Comparison of ENCODE assay signal across 10 mouse cellular contexts in the genomic region with DNA sequence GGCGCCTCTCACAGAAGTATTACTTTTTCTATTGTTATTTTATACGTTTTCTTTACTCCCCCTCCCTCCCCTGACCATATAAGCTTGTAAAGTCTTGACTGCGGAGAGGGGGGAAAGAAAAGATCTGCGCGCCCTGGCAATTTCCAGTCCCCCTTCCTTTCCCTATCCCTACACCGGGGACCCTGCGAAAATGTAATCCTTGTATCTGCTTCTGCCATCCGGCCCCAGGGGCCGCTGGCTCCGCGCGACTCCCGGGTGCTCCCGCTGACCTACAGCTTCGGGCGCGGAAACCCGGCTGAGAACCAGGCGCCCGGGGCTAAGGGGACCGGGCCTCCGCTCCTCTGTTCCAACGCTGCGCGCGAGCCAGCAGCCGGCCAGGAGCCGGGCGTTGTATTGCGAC. TPM values are rescaled to one million over a fixed set of nuclear protein-coding genes. Genes with fewer than 3 reads are reported as not detected.
DNase-seq lines count a peak whose midpoint lies in the region; ATAC-seq and TF ChIP-seq lines count a peak whose summit lies in the region.
"Had no signal": no experiment of that assay in that cellular context is flagged by ENCODE, and none has a peak within 500 bp of the region (broad histone marks: within the 10 kb centered on the region; RNA-seq: fewer than 3 reads in every experiment).

No protein-coding gene starts in this region.

- H3K27me3 ChIP-seq in liver, embryonic 11.5 days (replicated peaks; ENCODE audit: control insufficient read depth, insufficient read depth, low read length) = peaks cover 80% of the 10 kb centered on the region
- peaks cover 85% of the 10 kb centered on the region for H3K27me3 ChIP-seq in liver, postnatal 0 days (ENCODE audit: insufficient read depth, low read length)
- H3K27me3 ChIP-seq in embryonic facial prominence, embryonic 14.5 days (replicated peaks; ENCODE audit: control insufficient read depth, insufficient read depth, low read length) = peaks cover 73% of the 10 kb centered on the region
- peaks cover 82% of the 10 kb centered on the region for H3K27me3 ChIP-seq in intestine, postnatal 0 days (replicated peaks; ENCODE audit: control insufficient read depth, insufficient read depth, low read length)
- peaks cover 69% of the 10 kb centered on the region for H3K27me3 ChIP-seq in neural tube, embryonic 14.5 days (ENCODE audit: control insufficient read depth, insufficient read depth, low read length)

- H3K4me2 ChIP-seq in liver, embryonic 11.5 days = peak overlapping the region; percentile 52
- no peak overlapping the region for H3K4me2 ChIP-seq in liver, postnatal 0 days (ENCODE audit: low read depth, low read length)
- peak overlapping the region; percentile 66 for H3K4me2 ChIP-seq in embryonic facial prominence, embryonic 14.5 days (ENCODE audit: low read depth, low read length)
- peak overlapping the region; percentile 54 for H3K4me2 ChIP-seq in intestine, postnatal 0 days (replicated peaks; ENCODE audit: low read depth)
- 0 out of 2 replicates have a peak overlapping the region, but pooled peaks have one; percentile 18 for H3K4me2 ChIP-seq in neural tube, embryonic 14.5 days (ENCODE audit: low read depth, low read length)

- no peaks in the 10 kb centered on the region for H3K36me3 ChIP-seq in liver, embryonic 11.5 days (ENCODE audit: control insufficient read depth, insufficient read depth, low read length)
- no peaks in the 10 kb centered on the region for H3K36me3 ChIP-seq in liver, postnatal 0 days (replicated peaks; ENCODE audit: insufficient read depth, low read length)
- peaks cover 4% of the 10 kb centered on the region; the same call in 1 of the 2 replicates for H3K36me3 ChIP-seq in embryonic facial prominence, embryonic 14.5 days (ENCODE audit: control insufficient read depth, insufficient read depth, low read length)
- no peaks in the 10 kb centered on the region for H3K36me3 ChIP-seq in intestine, postnatal 0 days (ENCODE audit: control insufficient read depth, insufficient read depth)
- H3K36me3 ChIP-seq in neural tube, embryonic 14.5 days (ENCODE audit: control insufficient read depth, insufficient read depth, low read length) = no peaks in the 10 kb centered on the region

- no peak for ATAC-seq in liver, embryonic 11.5 days (replicated peaks; ENCODE audit: low FRiP score)
- no peak for ATAC-seq in liver, postnatal 0 days
- ATAC-seq in embryonic facial prominence, embryonic 14.5 days (ENCODE audit: low read depth) = no peak
- ATAC-seq in intestine, postnatal 0 days = no peak
- ATAC-seq in neural tube, embryonic 14.5 days (ENCODE audit: low read depth) = no peak

- DNase-seq in liver, embryonic 11.5 days (ENCODE audit: low spot score) = no peak
- no peak for DNase-seq in liver, postnatal 0 days
- DNase-seq in embryonic facial prominence, embryonic 14.5 days (ENCODE audit: low spot score) = no peak
- DNase-seq in right cerebral cortex, postnatal 25 days = no peak
- no peak for DNase-seq in adipocyte (ENCODE audit: low spot score)
- DNase-seq in layer of hippocampus, adult 9-10 months (ENCODE audit: low spot score) = no peak
- DNase-seq: cerebellum, postnatal 36 days had no signal

- 2% methylated on average over 30 of the region's 30 CpGs for WGBS in liver, embryonic 11.5 days
- WGBS in liver, postnatal 0 days (ENCODE audit: insufficient replicate concordance) = 6% methylated on average over 29 of the region's 30 CpGs
- WGBS in embryonic facial prominence, embryonic 14.5 days = 10% methylated on average over 30 of the region's 30 CpGs
- 6% methylated on average over 29 of the region's 30 CpGs for WGBS in intestine, postnatal 0 days
- WGBS in neural tube, embryonic 14.5 days = under 1% methylated on average over 30 of the region's 30 CpGs

- H3K9me3 ChIP-seq in liver, embryonic 11.5 days (ENCODE audit: control insufficient read depth, low read length) = no peaks in the 10 kb centered on the region
- no peaks in the 10 kb centered on the region for H3K9me3 ChIP-seq in liver, postnatal 0 days (ENCODE audit: low read length)
- H3K9me3 ChIP-seq in embryonic facial prominence, embryonic 14.5 days (ENCODE audit: control insufficient read depth, low read length) = no peaks in the 10 kb centered on the region
- H3K9me3 ChIP-seq in intestine, postnatal 0 days (ENCODE audit: control insufficient read depth) = no peaks in the 10 kb centered on the region
- H3K9me3 ChIP-seq in neural tube, embryonic 14.5 days (ENCODE audit: control insufficient read depth, low read length) = no peaks in the 10 kb centered on the region

- no peak overlapping the region for H3K9ac ChIP-seq in liver, embryonic 11.5 days (ENCODE audit: low read depth, low read length)
- H3K9ac ChIP-seq in liver, postnatal 0 days (replicated peaks) = no peak overlapping the region
- H3K9ac ChIP-seq in embryonic facial prominence, embryonic 14.5 days (ENCODE audit: low read depth, low read length) = peak overlapping the region; percentile 89
- H3K9ac ChIP-seq in intestine, postnatal 0 days (ENCODE audit: low read depth, low read length) = no peak overlapping the region
- H3K9ac ChIP-seq in neural tube, embryonic 14.5 days (replicated peaks; ENCODE audit: low read depth, low read length) = no peak overlapping the region

- 0 out of 2 replicates have a peak overlapping the region, but pooled peaks have one; percentile 21 for H3K4me3 ChIP-seq in liver, embryonic 11.5 days (ENCODE audit: low read depth, low read length)
- no peak overlapping the region for H3K4me3 ChIP-seq in liver, postnatal 0 days (ENCODE audit: low read depth, low read length)
- peak overlapping the region; percentile 66 for H3K4me3 ChIP-seq in embryonic facial prominence, embryonic 14.5 days (ENCODE audit: low read depth, low read length)
- H3K4me3 ChIP-seq in intestine, postnatal 0 days (ENCODE audit: low read depth, low read length) = peak overlapping the region; percentile 20; the same call in 1 of the 2 replicates
- H3K4me3 ChIP-seq in neural tube, embryonic 14.5 days (ENCODE audit: low read depth, low read length) = no peak overlapping the region
- H3K4me3 ChIP-seq: megakaryocyte, embryonic 14.5 days had no signal

- H3K27ac ChIP-seq in liver, embryonic 11.5 days (ENCODE audit: low read depth, low read length) = no peak overlapping the region
- no peak overlapping the region for H3K27ac ChIP-seq in liver, postnatal 0 days (ENCODE audit: low read depth)
- peak overlapping the region; percentile 92 for H3K27ac ChIP-seq in embryonic facial prominence, embryonic 14.5 days (replicated peaks; ENCODE audit: low read depth, low read length)
- H3K27ac ChIP-seq in intestine, postnatal 0 days (ENCODE audit: low read depth, low read length) = no peak overlapping the region
- H3K27ac ChIP-seq in neural tube, embryonic 14.5 days (ENCODE audit: low read depth, low read length) = no peak overlapping the region

- H3K4me1 ChIP-seq in liver, embryonic 11.5 days (replicated peaks; ENCODE audit: control insufficient read depth, insufficient read depth, low read length) = peaks cover 3% of the 10 kb centered on the region; the same call in 1 of the 2 replicates
- peaks cover 4% of the 10 kb centered on the region for H3K4me1 ChIP-seq in liver, postnatal 0 days (ENCODE audit: insufficient read depth)
- peaks cover 17% of the 10 kb centered on the region for H3K4me1 ChIP-seq in embryonic facial prominence, embryonic 14.5 days (ENCODE audit: control insufficient read depth, insufficient read depth, low read length)
- H3K4me1 ChIP-seq in intestine, postnatal 0 days (replicated peaks; ENCODE audit: control insufficient read depth, insufficient read depth, low read length) = 0 out of 2 replicates have a peak, but pooled peaks cover 5% of the 10 kb centered on the region
- H3K4me1 ChIP-seq in neural tube, embryonic 14.5 days (ENCODE audit: control insufficient read depth, insufficient read depth, low read length) = peaks cover 3% of the 10 kb centered on the region; the same call in 1 of the 2 replicates

- TF ChIP-seq EP300 in liver, postnatal 0 days (IDR thresholded peaks at IDR 0.05; ENCODE audit: low read depth) = no peak

- TF ChIP-seq CTCF in liver, postnatal 0 days (IDR thresholded peaks at IDR 0.05; ENCODE audit: low read depth) = no peak
- no peak for TF ChIP-seq CTCF in intestine, postnatal 0 days (IDR thresholded peaks at IDR 0.05; ENCODE audit: low read depth)

RNA-seq across cellular contexts. Expression of a gene that starts 11.1 kb away (rescaled TPM):
- 9.3 and 10.6 TPM in 2 replicates for polyA plus RNA-seq in liver, embryonic 11.5 days (2014; fragmentation: Nextera tagmentation; extraction: Ambion mirVana)
- 0.12 and 0.27 TPM in 2 replicates for polyA plus RNA-seq in liver, postnatal 0 days (2015; fragmentation: Nextera tagmentation; extraction: Ambion mirVana)
- 66.1 and 88.3 TPM in 2 replicates for polyA plus RNA-seq in embryonic facial prominence, embryonic 14.5 days (2014; fragmentation: Nextera tagmentation; extraction: Ambion mirVana)
- 20.1 and 25.0 TPM in 2 replicates for polyA plus RNA-seq in intestine, postnatal 0 days (2015; fragmentation: Nextera tagmentation; extraction: Ambion mirVana)
- polyA plus RNA-seq in neural tube, embryonic 14.5 days (2014; fragmentation: Nextera tagmentation; extraction: Ambion mirVana) = 1.9 and 14.5 TPM in 2 replicates

Comparison
In these comparisons a context has a peak if more than half of its experiments do, and no peak if none do; other contexts are left out.
1. H3K4me3 ChIP-seq: peak in liver, embryonic 11.5 days (single experiment), embryonic facial prominence, embryonic 14.5 days (single experiment) and intestine, postnatal 0 days (single experiment); none in liver, postnatal 0 days (single experiment) and neural tube, embryonic 14.5 days (single experiment).